In genomic region chr11:8660951-8661350, GRCm38 (mm10) we compare ENCODE assay signal across 28 mouse cellular contexts. TPM values are rescaled to one million over a fixed set of nuclear protein-coding genes. Genes with fewer than 3 reads are reported as not detected.
DNase-seq lines count a peak whose midpoint lies in the region; ATAC-seq and TF ChIP-seq lines count a peak whose summit lies in the region.
"Had no signal": no experiment of that assay in that cellular context is flagged by ENCODE, and none has a peak within 500 bp of the region (broad histone marks: within the 10 kb centered on the region; RNA-seq: fewer than 3 reads in every experiment).

No protein-coding gene starts in this region.

- no peaks in the 10 kb centered on the region for H3K27me3 ChIP-seq in spleen, adult 2 months (ENCODE audit: control insufficient read depth, insufficient read depth, low read length)
- no peaks in the 10 kb centered on the region for H3K27me3 ChIP-seq in intestine, embryonic 16.5 days (replicated peaks; ENCODE audit: control insufficient read depth, insufficient read depth, low read length)
- H3K27me3 ChIP-seq in limb, embryonic 14.5 days (ENCODE audit: control insufficient read depth, insufficient read depth, low read length) = no peaks in the 10 kb centered on the region
- H3K27me3 ChIP-seq: embryonic facial prominence, embryonic 12.5 days had no signal

- 33% methylated on average over 4 of the region's 4 CpGs for WGBS in spleen, adult 2 months
- 55% methylated on average over 4 of the region's 4 CpGs for WGBS in intestine, embryonic 16.5 days
- 36% methylated on average over 4 of the region's 4 CpGs for WGBS in limb, embryonic 14.5 days

- no peak for ATAC-seq in intestine, embryonic 16.5 days
- ATAC-seq in limb, embryonic 14.5 days (ENCODE audit: low FRiP score, low read depth) = no peak
- ATAC-seq: forebrain, embryonic 14.5 days; midbrain, embryonic 16.5 days had no signal

- no peak overlapping the region for H3K4me3 ChIP-seq in spleen, adult 2 months (ENCODE audit: extremely low read depth, insufficient read depth, insufficient read length)
- no peak overlapping the region for H3K4me3 ChIP-seq in intestine, embryonic 16.5 days (ENCODE audit: low read length)
- H3K4me3 ChIP-seq in limb, embryonic 14.5 days (replicated peaks; ENCODE audit: low read length) = no peak overlapping the region
- H3K4me3 ChIP-seq: embryonic facial prominence, embryonic 12.5 days; hindbrain, embryonic 13.5 days had no signal

- peak in 1 of 2 experiments; percentile 24 for DNase-seq in spleen, adult 2 months (ENCODE audit: low read depth in 1 of 2, low spot score in 2 of 2)
- no peak for DNase-seq in spleen, postnatal 4 days (ENCODE audit: low spot score in 2 of 2)
- no peak for DNase-seq in limb, embryonic 14.5 days (ENCODE audit: low spot score)
- no peak for DNase-seq in right cerebral cortex, postnatal 10 days (ENCODE audit: low spot score in 2 of 2)
- DNase-seq in cerebellum, adult 8-10 months = no peak
- no peak for DNase-seq in cerebellum, postnatal 14 days
- DNase-seq: adrenal gland, adult 2 months; cerebellum, adult 9-10 months; embryo, embryonic 11 days; gastrocnemius, postnatal 25 days; heart, adult 18-20 months; heart, postnatal 4 days; kidney, adult 18-20 months; kidney, postnatal 4 days; layer of hippocampus, postnatal 36 days; left cerebral cortex, postnatal 4 days; lung, postnatal 10 days; right cerebral cortex, adult 18-20 months; thymus, adult 2 months; thymus, postnatal 36 days had no signal

- peak overlapping the region; percentile 44 for H3K27ac ChIP-seq in spleen, adult 2 months (ENCODE audit: insufficient read depth, low read length)
- 0 out of 2 replicates have a peak overlapping the region, but pooled peaks have one; percentile 35 for H3K27ac ChIP-seq in intestine, embryonic 16.5 days (ENCODE audit: low read length)
- H3K27ac ChIP-seq in limb, embryonic 14.5 days (replicated peaks; ENCODE audit: low read depth, low read length) = no peak overlapping the region
- H3K27ac ChIP-seq: embryonic facial prominence, embryonic 12.5 days; hindbrain, embryonic 13.5 days; kidney, postnatal 0 days had no signal

- H3K9ac ChIP-seq in intestine, embryonic 16.5 days (ENCODE audit: low read depth, low read length) = no peak overlapping the region
- no peak overlapping the region for H3K9ac ChIP-seq in limb, embryonic 14.5 days (ENCODE audit: low read depth, low read length, severe bottlenecking)
- H3K9ac ChIP-seq: embryonic facial prominence, embryonic 12.5 days; hindbrain, embryonic 13.5 days had no signal

- no peak for TF ChIP-seq POLR2A in spleen, adult 2 months (IDR thresholded peaks at IDR 0.05; ENCODE audit: low read depth, low read length)
- no peak for TF ChIP-seq POLR2A in limb, embryonic 14.5 days (IDR thresholded peaks at IDR 0.05; ENCODE audit: borderline replicate concordance, extremely low read depth, insufficient read depth, insufficient read length)

- H3K4me1 ChIP-seq in spleen, adult 2 months (ENCODE audit: control insufficient read depth, insufficient read depth, insufficient read length) = peaks cover 11% of the 10 kb centered on the region; the same call in 1 of the 2 replicates
- H3K4me1 ChIP-seq in intestine, embryonic 16.5 days (ENCODE audit: control insufficient read depth, insufficient read depth, low read length) = peaks cover 68% of the 10 kb centered on the region
- H3K4me1 ChIP-seq in limb, embryonic 14.5 days (ENCODE audit: control insufficient read depth, insufficient read depth, low read length) = peaks cover 74% of the 10 kb centered on the region

- H3K9me3 ChIP-seq in intestine, embryonic 16.5 days (ENCODE audit: control insufficient read depth, low read length) = no peaks in the 10 kb centered on the region
- H3K9me3 ChIP-seq in limb, embryonic 14.5 days (ENCODE audit: control insufficient read depth, low read length) = no peaks in the 10 kb centered on the region
- H3K9me3 ChIP-seq: embryonic facial prominence, embryonic 12.5 days; hindbrain, embryonic 13.5 days had no signal

- no peaks in the 10 kb centered on the region for H3K36me3 ChIP-seq in spleen, adult 2 months (ENCODE audit: control insufficient read depth, insufficient read depth, low read length)
- H3K36me3 ChIP-seq in intestine, embryonic 16.5 days (ENCODE audit: control insufficient read depth, insufficient read depth, low read length) = 0 out of 2 replicates have a peak, but pooled peaks cover 4% of the 10 kb centered on the region
- H3K36me3 ChIP-seq in limb, embryonic 14.5 days (ENCODE audit: control insufficient read depth, insufficient read depth, low read length) = peaks cover 7% of the 10 kb centered on the region; the same call in 1 of the 2 replicates
- H3K36me3 ChIP-seq: hindbrain, embryonic 13.5 days had no signal

- TF ChIP-seq CTCF in spleen, adult 2 months (IDR thresholded peaks at IDR 0.05; ENCODE audit: extremely low read depth, insufficient read depth, insufficient read length, insufficient replicate concordance) = no peak

- H3K4me2 ChIP-seq in intestine, embryonic 16.5 days (ENCODE audit: low read depth, low read length) = no peak overlapping the region
- peak overlapping the region; percentile 28 for H3K4me2 ChIP-seq in limb, embryonic 14.5 days (replicated peaks; ENCODE audit: low read depth, low read length, severe bottlenecking)
- H3K4me2 ChIP-seq: embryonic facial prominence, embryonic 12.5 days; heart, embryonic 11.5 days; hindbrain, embryonic 13.5 days; midbrain, embryonic 11.5 days had no signal

RNA-seq across cellular contexts. Expression of gene Tns3, which starts 3.4 kb away (rescaled TPM):
- 39.4 and 39.7 TPM in 2 replicates for polyA plus RNA-seq in spleen, adult 2 months (2012; rRNA removed)
- polyA plus RNA-seq in intestine, embryonic 16.5 days (2015; fragmentation: Nextera tagmentation; extraction: Ambion mirVana) = 18.7 and 21.0 TPM in 2 replicates
- 59.1 and 77.2 TPM in 2 replicates for polyA plus RNA-seq in limb, embryonic 14.5 days (2012; rRNA removed)
- polyA plus RNA-seq in limb, embryonic 14.5 days (2014; fragmentation: Nextera tagmentation; extraction: Ambion mirVana) = 27.4 and 33.3 TPM in 2 replicates
